Mouse (Mus musculus) retina, postnatal 7 days (tissue): Measurements from ENCODE around the gene Nanp.

ENCODE experiments used
- DNase-seq: peaks from one replicate; pipeline ENCODE4 v3.0.0-alpha.2; 2012; ENCODE audit warnings: low read depth, low spot score

The Nanp gene

GRCm38 (mm10) chr2:150997618-150998017 lies 41.6 kb downstream of the Nanp start:
- DNase-seq, result no peak

DNA sequence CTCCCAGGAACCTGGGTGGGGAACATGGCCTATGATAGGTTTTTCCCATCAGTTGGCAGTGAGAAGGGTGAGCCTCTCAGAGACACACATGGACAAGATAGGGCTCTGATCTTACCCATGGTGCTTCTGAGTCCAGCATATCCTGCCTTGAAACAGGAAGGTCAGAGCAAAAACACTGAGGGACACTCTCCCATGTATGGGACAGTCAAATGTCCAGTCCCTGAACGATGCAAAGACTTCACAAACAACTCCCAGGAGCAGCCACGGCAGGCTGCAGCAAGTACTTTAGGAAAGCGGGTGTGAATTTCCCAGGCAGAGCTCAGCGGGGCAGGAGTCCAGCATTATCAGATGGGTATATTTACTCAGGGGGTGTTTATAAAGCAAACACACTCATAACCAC lies 43.9 kb downstream of the Nanp start:
- no peak for DNase-seq

GRCm38 (mm10) chr2:150991050-150991449 lies 48.1 kb downstream of the Nanp start:
- no peak for DNase-seq

- no peak for DNase-seq
Observed at GRCm38 (mm10) chr2:150990506-150990905, 48.7 kb downstream of the Nanp start.

DNA sequence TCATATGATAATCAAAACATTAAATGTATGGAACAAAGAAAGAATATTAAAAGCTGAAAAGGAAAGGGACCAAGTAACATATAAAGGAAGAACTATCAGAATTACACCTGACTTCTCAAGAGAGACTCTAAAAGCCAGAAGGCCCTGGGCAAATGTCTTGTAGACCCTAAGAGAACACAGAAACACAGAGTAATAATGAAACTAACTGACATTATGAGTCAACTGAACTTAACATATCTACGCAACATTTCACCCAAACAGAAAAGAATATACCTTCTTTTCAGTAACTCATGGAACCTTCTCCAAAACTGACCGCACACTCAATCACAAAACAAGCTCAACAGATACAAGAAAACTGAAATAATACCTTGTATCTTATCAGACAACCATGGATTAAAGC lies 53.8 kb downstream of the Nanp start:
- no peak for DNase-seq

GRCm38 (mm10) chr2:150982051-150982450 lies 57.1 kb downstream of the Nanp start:
- no peak for DNase-seq

GRCm38 (mm10) chr2:150981524-150981923 lies 57.7 kb downstream of the Nanp start:
- DNase-seq, result no peak

DNA sequence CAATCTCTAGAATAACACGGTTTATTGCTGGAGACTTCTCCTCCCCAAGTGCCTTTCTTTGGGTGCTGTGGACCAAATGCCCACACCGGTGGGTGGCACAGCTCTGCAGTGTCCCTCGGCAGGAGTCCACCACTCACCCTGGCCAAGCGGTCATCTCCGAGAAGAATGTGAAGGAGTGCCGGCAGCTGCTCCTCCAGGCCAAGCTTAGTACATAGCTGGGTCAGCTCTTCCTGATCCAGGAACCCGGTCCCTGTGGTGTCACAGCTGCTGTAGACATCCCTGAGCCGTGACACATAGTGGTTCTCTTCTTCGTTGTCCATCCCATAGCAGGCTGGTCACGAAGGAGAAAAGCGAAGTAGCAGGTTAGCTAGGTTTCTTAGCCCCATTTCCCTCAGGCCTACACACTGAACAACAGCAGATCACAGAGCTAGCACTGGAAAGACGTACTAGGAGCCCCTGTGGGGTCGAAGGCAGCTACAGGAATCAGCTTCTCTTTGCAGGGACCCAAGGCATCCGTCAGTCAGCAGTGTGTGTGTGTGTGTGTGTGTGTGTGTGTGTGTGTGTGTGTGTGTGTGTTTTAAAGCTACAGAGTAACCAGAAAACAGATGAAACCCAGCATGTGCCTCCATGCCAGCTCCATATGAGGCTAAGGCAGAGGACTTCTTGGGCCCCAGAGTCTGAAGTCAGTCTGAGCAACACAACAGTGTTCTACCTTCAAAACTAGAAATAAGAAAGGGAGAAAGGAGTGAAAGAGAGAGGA lies 59.2 kb downstream of the Nanp start:
- DNase-seq, result no peak
